Mouse (Mus musculus) midbrain, embryonic 10.5 days (tissue): ENCODE data around the gene Rhox2b. TPM values are rescaled to one million over a fixed set of nuclear protein-coding genes. Genes with fewer than 3 reads are reported as not detected.
"Not testable (repeated sequence)": the region's sequence is repeated elsewhere in the genome, so short reads cannot be mapped to it uniquely, and the experiment has no call there.

Experiments
- DNase-seq: peaks from one replicate; pipeline ENCODE4 v3.0.0-alpha.2; 2017; ENCODE audit warnings: low spot score
- H3K27ac ChIP-seq: fragments of 300-500 bp; sonication (generic); replicated peaks from 2 replicates; pipeline ENCODE4 v1.5.1; 2016; ENCODE audit warnings: mild to moderate bottlenecking
- H3K27me3 ChIP-seq: fragments of 300-500 bp; sonication (generic); 2 replicates; pipeline ENCODE4 v1.6.1; 2016; ENCODE audit warnings: low read depth, mild to moderate bottlenecking; ENCODE audit not compliant: poor library complexity, severe bottlenecking
- H3K36me3 ChIP-seq: fragments of 300-500 bp; sonication (generic); 2 replicates; pipeline ENCODE4 v1.6.1; 2016; ENCODE audit warnings: mild to moderate bottlenecking, moderate library complexity
- H3K4me1 ChIP-seq: fragments of 300-500 bp; sonication (generic); 2 replicates; pipeline ENCODE4 v1.6.1; 2016
- H3K4me3 ChIP-seq: fragments of 300-500 bp; sonication (generic); 2 replicates; pipeline ENCODE4 v1.5.1; 2016; ENCODE audit warnings: mild to moderate bottlenecking, moderate library complexity
- H3K9me3 ChIP-seq: fragments of 300-500 bp; sonication (generic); replicated peaks from 2 replicates; pipeline ENCODE4 v1.6.1; 2016; ENCODE audit warnings: mild to moderate bottlenecking
- WGBS: fragments of 180-500 bp; shearing (Covaris S2); methylation state at CpG from one replicate; pipeline ENCODE4 v1.1.7; 2016; 5-methylcytosine and 5-hydroxymethylcytosine counted together
- polyA plus RNA-seq: library from polyadenylated mRNA; unstranded; fragments of >200 nt; fragmentation: Nextera tagmentation; extraction: Ambion mirVana; gene quantifications from 2 replicates; pipeline ENCODE4 v1.2.1, GENCODE M21; 2016

Gene Rhox2b
- polyA plus RNA-seq = not detected in 2 replicates

- not testable (repeated sequence) for H3K4me3 ChIP-seq, H3K27ac ChIP-seq
- no CpG with 5 or more reads among the region's 9 CpGs for WGBS
These were observed at the start of gene Rhox2b for GRCm38 (mm10) chrX:37411767-37412166. Gene Rhox2b (plus strand): TSS chrX:37412067.

GRCm38 (mm10) chrX:37379728-37380127 lies 32.1 kb upstream of the Rhox2b start, which contains the start of gene Rhox3a2:
Gene Rhox3a2 (plus strand): TSS chrX:37380028.
- not testable (repeated sequence) for H3K36me3 ChIP-seq
- WGBS = no CpG with 5 or more reads among the region's 1 CpGs

More at GRCm38 (mm10) chrX:37411767-37412166, at the start of gene Rhox2b:
- not testable (repeated sequence) for H3K27me3 ChIP-seq, H3K4me1 ChIP-seq, H3K36me3 ChIP-seq, DNase-seq, H3K9me3 ChIP-seq

GRCm38 (mm10) chrX:37390548-37390947 lies 21.3 kb upstream of the Rhox2b start, which contains the start of gene Rhox4a2:
Gene Rhox4a2 (plus strand): TSS chrX:37390848.
- 96% methylated on average over 9 of the region's 16 CpGs for WGBS
- DNase-seq, H3K27me3 ChIP-seq, H3K27ac ChIP-seq, H3K4me3 ChIP-seq, H3K36me3 ChIP-seq, H3K4me1 ChIP-seq, H3K9me3 ChIP-seq: not testable (repeated sequence)

More at GRCm38 (mm10) chrX:37379728-37380127, 32.1 kb upstream of the Rhox2b start, which contains the start of gene Rhox3a2:
- not testable (repeated sequence) for H3K4me1 ChIP-seq, H3K9me3 ChIP-seq, H3K27me3 ChIP-seq, DNase-seq, H3K27ac ChIP-seq, H3K4me3 ChIP-seq

GRCm38 (mm10) chrX:37432194-37432593 lies 20.3 kb downstream of the Rhox2b start, which contains the start of gene Rhox4b:
Gene Rhox4b (plus strand): TSS chrX:37432494.
- not testable (repeated sequence) for H3K4me1 ChIP-seq, H3K27me3 ChIP-seq, H3K36me3 ChIP-seq, H3K9me3 ChIP-seq, DNase-seq, H3K4me3 ChIP-seq, H3K27ac ChIP-seq
- 91% methylated on average over 15 of the region's 15 CpGs for WGBS

GRCm38 (mm10) chrX:37453380-37453779 lies 41.5 kb downstream of the Rhox2b start, which contains the start of gene Rhox2c:
Gene Rhox2c (plus strand): TSS chrX:37453680.
- not testable (repeated sequence) for H3K27me3 ChIP-seq, H3K27ac ChIP-seq, DNase-seq, H3K4me3 ChIP-seq, H3K9me3 ChIP-seq, H3K36me3 ChIP-seq, H3K4me1 ChIP-seq
- WGBS = 96% methylated on average over 8 of the region's 10 CpGs

GRCm38 (mm10) chrX:37458285-37458684 lies 46.4 kb downstream of the Rhox2b start, which contains the start of gene Rhox3c:
Gene Rhox3c (plus strand): TSS chrX:37458585.
- H3K4me3 ChIP-seq, H3K27me3 ChIP-seq, H3K9me3 ChIP-seq, H3K36me3 ChIP-seq, H3K27ac ChIP-seq, DNase-seq, H3K4me1 ChIP-seq: not testable (repeated sequence)
- WGBS = 86% methylated on average over 3 of the region's 4 CpGs

Other genes starting within 250 kb of the Rhox2b start
- gene Akap14, start 243.2 kb upstream of the Rhox2b start, polyA plus RNA-seq = 0.15 and 0.31 TPM in 2 replicates
- gene Ndufa1, start 220.9 kb upstream of the Rhox2b start, polyA plus RNA-seq = 401 and 420 TPM in 2 replicates
- gene Rnf113a1, start 220.8 kb upstream of the Rhox2b start, polyA plus RNA-seq = 13.0 and 14.1 TPM in 2 replicates
- not detected in 2 replicates for gene Gm9, start 201.0 kb upstream of the Rhox2b start, polyA plus RNA-seq
- not detected in 2 replicates for gene Rhox1, start 189.8 kb upstream of the Rhox2b start, polyA plus RNA-seq
- gene Rhox2a, start 167.1 kb upstream of the Rhox2b start, polyA plus RNA-seq = 0.26 TPM in 1 of 2 replicates, not detected in the other
- gene Rhox3a, start 162.1 kb upstream of the Rhox2b start, polyA plus RNA-seq = not detected in 2 replicates
- gene Rhox4a, start 146.7 kb upstream of the Rhox2b start, polyA plus RNA-seq = not detected in 2 replicates
- not detected in 2 replicates for gene Rhox3a2, start 32.0 kb upstream of the Rhox2b start, polyA plus RNA-seq
- 0.20 and 0.21 TPM in 2 replicates for gene Rhox4a2, start 21.2 kb upstream of the Rhox2b start, polyA plus RNA-seq
- 0.20 and 0.48 TPM in 2 replicates for gene Rhox4b, start 20.4 kb downstream of the Rhox2b start, polyA plus RNA-seq
- 0.57 TPM in 1 of 2 replicates, not detected in the other for gene Rhox2c, start 41.6 kb downstream of the Rhox2b start, polyA plus RNA-seq
- gene Rhox3c, start 46.5 kb downstream of the Rhox2b start, polyA plus RNA-seq = not detected in 2 replicates
- not detected in 2 replicates for gene Rhox4c, start 68.3 kb downstream of the Rhox2b start, polyA plus RNA-seq
- gene Rhox2d, start 81.4 kb downstream of the Rhox2b start, polyA plus RNA-seq = not detected in 2 replicates
- gene Rhox4d, start 102.3 kb downstream of the Rhox2b start, polyA plus RNA-seq = 0.14 TPM in 1 of 2 replicates, not detected in the other
- 0.25 TPM in 1 of 2 replicates, not detected in the other for gene Rhox2e, start 118.4 kb downstream of the Rhox2b start, polyA plus RNA-seq
- not detected in 2 replicates for gene Rhox3e, start 130.0 kb downstream of the Rhox2b start, polyA plus RNA-seq
- not detected in 2 replicates for gene Rhox4e, start 145.3 kb downstream of the Rhox2b start, polyA plus RNA-seq
- 0.24 TPM in 1 of 2 replicates, not detected in the other for gene Rhox2f, start 159.3 kb downstream of the Rhox2b start, polyA plus RNA-seq
- not detected in 2 replicates for gene Rhox3f, start 168.9 kb downstream of the Rhox2b start, polyA plus RNA-seq
- gene Rhox4f, start 195.6 kb downstream of the Rhox2b start, polyA plus RNA-seq = not detected in 2 replicates
- not detected in 2 replicates for gene Rhox3g, start 216.5 kb downstream of the Rhox2b start, polyA plus RNA-seq
- gene Rhox2g, start 231.4 kb downstream of the Rhox2b start, polyA plus RNA-seq = not detected in 2 replicates
- not detected in 2 replicates for gene Rhox4g, start 239.3 kb downstream of the Rhox2b start, polyA plus RNA-seq